Mouse (Mus musculus): Measurements from ENCODE around the gene Zcchc7.

GRCm38 (mm10) chr4:44958776-44959175 lies 203.1 kb downstream of the Zcchc7 start:
- no peak for TF ChIP-seq TCF12 (IDR thresholded peaks at IDR 0.05; ENCODE audit: low read depth, low read length)
- TF ChIP-seq CTCF (IDR thresholded peaks at IDR 0.05 in 2 of 3, conservative IDR thresholded peaks at IDR 0.05 in 1 of 3; ENCODE audit: control insufficient read depth in 1 of 3, insufficient read depth in 1 of 3, low read depth in 2 of 3, low read length in 3 of 3, poor library complexity in 1 of 3, severe bottlenecking in 1 of 3): no peak
- TF ChIP-seq EP300 (IDR thresholded peaks at IDR 0.05; ENCODE audit: low read depth in 1 of 2, low read length in 2 of 2): no peak
- TF ChIP-seq RCOR1 (IDR thresholded peaks at IDR 0.05; ENCODE audit: low read depth, low read length): no peak
- TF ChIP-seq POLR2A (IDR thresholded peaks at IDR 0.05; ENCODE audit: control insufficient read depth in 1 of 2, insufficient read depth in 1 of 2, low read depth in 1 of 2, low read length in 2 of 2, poor library complexity in 1 of 2): no peak
- TF ChIP-seq BHLHE40 (IDR thresholded peaks at IDR 0.05; ENCODE audit: borderline replicate concordance, low read depth, low read length): no peak
- no peak for TF ChIP-seq MYB (IDR thresholded peaks at IDR 0.05; ENCODE audit: low read depth, low read length)
- TF ChIP-seq JUND (IDR thresholded peaks at IDR 0.05; ENCODE audit: low read depth, low read length): no peak
- TF ChIP-seq ZKSCAN1 (IDR thresholded peaks at IDR 0.05; ENCODE audit: low read depth, low read length): no peak
- TF ChIP-seq ZNF384 (IDR thresholded peaks at IDR 0.05; ENCODE audit: low read depth, low read length): no peak
- TF ChIP-seq GATA1 (IDR thresholded peaks at IDR 0.05; ENCODE audit: low read depth, low read length): no peak
- TF ChIP-seq ZC3H11A (IDR thresholded peaks at IDR 0.05; ENCODE audit: low read depth, low read length): no peak

Data from MEL (cell line).